Mouse (Mus musculus): ENCODE results near the gene 9130008F23Rik.

DNA sequence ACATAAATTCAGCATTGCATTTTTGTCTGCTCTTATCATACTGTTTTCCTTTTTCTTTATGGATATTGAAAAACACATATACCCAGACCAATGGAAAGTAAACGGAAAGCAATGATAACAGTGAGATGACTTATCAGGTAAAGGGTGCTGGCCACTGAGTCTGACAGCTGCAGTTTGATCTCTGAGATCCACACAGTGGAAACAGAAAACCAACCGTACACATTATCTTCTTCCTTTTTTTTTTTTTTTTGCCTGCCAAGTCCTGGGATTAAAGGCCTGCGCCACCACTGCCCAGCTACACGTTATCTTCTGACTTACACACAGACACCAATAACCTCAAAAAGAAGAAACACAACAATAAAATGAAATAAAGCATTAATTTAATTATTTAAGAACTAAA lies 23.0 kb upstream of the 9130008F23Rik start:
- TF ChIP-seq CTCF (IDR thresholded peaks at IDR 0.05; ENCODE audit: low read depth) (no peak), EP300 (IDR thresholded peaks at IDR 0.05; ENCODE audit: low read depth) (no peak)

All from liver, postnatal 0 days (tissue).